Mouse (Mus musculus) right cerebral cortex, postnatal 14 days (tissue): Measurements from ENCODE around the gene Ptpn12.
A peak's percentile ranks its signal among the peaks of the same experiment; 100 is the strongest.
"Not testable (repeated sequence)": the region's sequence is repeated elsewhere in the genome, so short reads cannot be mapped to it uniquely, and the experiment has no call there.

Experiments
- DNase-seq: peaks from one replicate; pipeline ENCODE4 v3.0.0; 2022

Ptpn12 gene

GRCm38 (mm10) chr5:20950855-20951650 lies 104.7 kb downstream of the Ptpn12 start:
- DNase-seq: peak; percentile 60

GRCm38 (mm10) chr5:20950516-20950854 lies 105.2 kb downstream of the Ptpn12 start:
- no peak for DNase-seq

GRCm38 (mm10) chr5:20950093-20950492 lies 105.6 kb downstream of the Ptpn12 start:
- DNase-seq: no peak

GRCm38 (mm10) chr5:20946906-20947305 lies 108.8 kb downstream of the Ptpn12 start:
- DNase-seq: no peak

GRCm38 (mm10) chr5:20944961-20945748 lies 110.6 kb downstream of the Ptpn12 start:
- DNase-seq: no peak

GRCm38 (mm10) chr5:20943791-20944190 lies 111.9 kb downstream of the Ptpn12 start:
- not testable (repeated sequence) for DNase-seq

GRCm38 (mm10) chr5:20942523-20942922 lies 113.2 kb downstream of the Ptpn12 start:
- no peak for DNase-seq

- no peak for DNase-seq
Observed at GRCm38 (mm10) chr5:20941205-20941604, 114.5 kb downstream of the Ptpn12 start.

GRCm38 (mm10) chr5:20940696-20941095 lies 115.0 kb downstream of the Ptpn12 start:
- DNase-seq: no peak

GRCm38 (mm10) chr5:20940040-20940571 lies 115.6 kb downstream of the Ptpn12 start:
- DNase-seq: no peak

- no peak for DNase-seq
Observed at GRCm38 (mm10) chr5:20938523-20938922, 117.2 kb downstream of the Ptpn12 start.
